In genomic region chr11:35198537-35199088, GRCm38 (mm10) we compare ENCODE assay signal across 21 mouse cellular contexts.
DNase-seq lines count a peak whose midpoint lies in the region.
"Had no signal": no experiment of that assay in that cellular context is flagged by ENCODE, and none has a peak within 500 bp of the region (broad histone marks: within the 10 kb centered on the region; RNA-seq: fewer than 3 reads in every experiment).

No protein-coding gene starts in this region.

- H3K27ac ChIP-seq in heart, embryonic 10.5 days = no peak overlapping the region
- H3K27ac ChIP-seq: embryonic facial prominence, embryonic 12.5 days; embryonic facial prominence, embryonic 15.5 days; forebrain, embryonic 12.5 days; heart, adult 2 months; hindbrain, embryonic 15.5 days had no signal

- WGBS in heart, embryonic 10.5 days = 89% methylated on average over 6 of the region's 6 CpGs

- H3K4me1 ChIP-seq in heart, embryonic 10.5 days = 0 out of 2 replicates have a peak, but pooled peaks cover 3% of the 10 kb centered on the region

- no peaks in the 10 kb centered on the region for H3K36me3 ChIP-seq in heart, embryonic 10.5 days
- H3K36me3 ChIP-seq: embryonic facial prominence, embryonic 12.5 days; embryonic facial prominence, embryonic 15.5 days; forebrain, embryonic 12.5 days; G1E; hindbrain, embryonic 15.5 days had no signal

- DNase-seq in adrenal gland, adult 2 months = peak; percentile 47
- DNase-seq in adrenal gland, postnatal 25 days = no peak
- peak; percentile 38 for DNase-seq in heart, embryonic 10.5 days (ENCODE audit: low spot score)
- DNase-seq in heart, postnatal 36 days = no peak
- DNase-seq in adrenal gland, postnatal 10 days = peak; percentile 22
- peak; percentile 83 for DNase-seq in fat pad, adult 2 months (ENCODE audit: extremely low read depth, low read depth, low spot score)
- DNase-seq in ovary, postnatal 10 days (ENCODE audit: low spot score) = no peak
- DNase-seq in kidney, postnatal 14 days = no peak
- DNase-seq: B cell, adult 2 months; cerebellum, adult 11 months; cerebellum, adult 2 months; cerebellum, adult 9-11 months; gastrocnemius, postnatal 14 days; heart, adult 2 months; heart, postnatal 4 days; kidney, adult 2 months had no signal

- no peaks in the 10 kb centered on the region for H3K27me3 ChIP-seq in heart, embryonic 10.5 days (ENCODE audit: insufficient read depth, poor library complexity, severe bottlenecking)
- H3K27me3 ChIP-seq: embryonic facial prominence, embryonic 12.5 days; embryonic facial prominence, embryonic 15.5 days; hindbrain, embryonic 15.5 days had no signal

- H3K9me3 ChIP-seq in heart, embryonic 10.5 days = no peaks in the 10 kb centered on the region
- H3K9me3 ChIP-seq: embryonic facial prominence, embryonic 12.5 days; embryonic facial prominence, embryonic 15.5 days; forebrain, embryonic 12.5 days; hindbrain, embryonic 15.5 days had no signal

- intact Hi-C loops in heart, postnatal 36 days (cut with DNase I) = no loop called here

- no peak overlapping the region for H3K4me3 ChIP-seq in heart, embryonic 10.5 days
- H3K4me3 ChIP-seq: embryonic facial prominence, embryonic 12.5 days; embryonic facial prominence, embryonic 15.5 days; forebrain, embryonic 12.5 days; heart, adult 2 months; hindbrain, embryonic 15.5 days had no signal

Comparison
In these comparisons a context has a peak if more than half of its experiments do, and no peak if none do; other contexts are left out.
1. DNase-seq: peak in adrenal gland, adult 2 months (single experiment), heart, embryonic 10.5 days (single experiment), adrenal gland, postnatal 10 days (single experiment) and fat pad, adult 2 months (single experiment); none in adrenal gland, postnatal 25 days (single experiment), heart, postnatal 36 days (0 of 2), ovary, postnatal 10 days (single experiment) and kidney, postnatal 14 days (single experiment).